Mouse (Mus musculus) liver, embryonic 14.5 days (tissue): ENCODE data around the gene Ehbp1.

Experiments
- CTCF ChIP-seq: IDR thresholded peaks from 2 replicates; pipeline ENCODE4 v1.5.1; 2016; ENCODE audit warnings: antibody characterized with exemption, low read depth, control low read depth
- EP300 ChIP-seq: IDR thresholded peaks from 2 replicates; pipeline ENCODE4 v1.6.1; 2016; ENCODE audit warnings: antibody characterized with exemption, low read depth

- no peak for TF ChIP-seq CTCF
- no peak for TF ChIP-seq EP300
Measured at GRCm38 (mm10) chr11:22347651-22348535, 5.8 kb upstream of the Ehbp1 start.
